ENCODE assay signal across 9 mouse cellular contexts in genomic region chr11:96741995-96742394, GRCm38 (mm10). TPM values are rescaled to one million over a fixed set of nuclear protein-coding genes. Genes with fewer than 3 reads are reported as not detected.
DNase-seq lines count a peak whose midpoint lies in the region; ATAC-seq and TF ChIP-seq lines count a peak whose summit lies in the region.
"Had no signal": no experiment of that assay in that cellular context is flagged by ENCODE, and none has a peak within 500 bp of the region (broad histone marks: within the 10 kb centered on the region; RNA-seq: fewer than 3 reads in every experiment).

No protein-coding gene starts in this region.

- no peak overlapping the region for H3K4me3 ChIP-seq in kidney, postnatal 0 days (replicated peaks; ENCODE audit: low read depth, low read length)
- peak overlapping the region; percentile 7 for H3K4me3 ChIP-seq in forebrain, embryonic 10.5 days
- H3K4me3 ChIP-seq: erythroblast, embryonic 14.5 days had no signal

- intact Hi-C loops in left cerebral cortex, postnatal 14 days (cut with DNase I) = loop anchor here (2.0 kb wide), 1 partner anchor 447 kb away; no protein-coding TSS in a partner anchor

- ATAC-seq in kidney, postnatal 0 days (replicated peaks; ENCODE audit: low FRiP score, low read depth) = no peak

- H3K9ac ChIP-seq in kidney, postnatal 0 days (ENCODE audit: low read depth, low read length) = no peak overlapping the region

- WGBS in kidney, postnatal 0 days = 24% methylated on average over 12 of the region's 12 CpGs
- whole genome bisulfite sequencing in forebrain, embryonic 10.5 days = 16% methylated on average over 12 of the region's 12 CpGs

- TF ChIP-seq CTCF in kidney, postnatal 0 days (IDR thresholded peaks at IDR 0.05; ENCODE audit: low read depth) = no peak

- DNase-seq in kidney, postnatal 0 days (ENCODE audit: low spot score) = no peak
- DNase-seq in kidney, postnatal 4 days = no peak
- DNase-seq in forebrain, embryonic 10.5 days (ENCODE audit: extremely low spot score, low spot score) = peak; percentile 70
- peak; percentile 46 to 73 for DNase-seq in left cerebral cortex, postnatal 14 days (ENCODE audit: low spot score in 2 of 2)
- DNase-seq in retina, embryonic 14.5 days (ENCODE audit: low spot score) = peak; percentile 69
- DNase-seq in testis, postnatal 14 days (ENCODE audit: low spot score) = no peak
- DNase-seq in Muller cell, postnatal 12 days (ENCODE audit: inconsistent ontology term) = no peak
- DNase-seq in adrenal gland, adult 18-20 months (ENCODE audit: low spot score in 2 of 2) = no peak

- no peaks in the 10 kb centered on the region for H3K9me3 ChIP-seq in kidney, postnatal 0 days (replicated peaks; ENCODE audit: low read length)
- no peaks in the 10 kb centered on the region for H3K9me3 ChIP-seq in forebrain, embryonic 10.5 days

- peaks cover under 1% of the 10 kb centered on the region; the same call in 1 of the 2 replicates for H3K4me1 ChIP-seq in kidney, postnatal 0 days (replicated peaks; ENCODE audit: insufficient read depth, low read length)
- H3K4me1 ChIP-seq in forebrain, embryonic 10.5 days = peaks cover 78% of the 10 kb centered on the region

- H3K4me2 ChIP-seq in kidney, postnatal 0 days (ENCODE audit: low read length) = no peak overlapping the region

- no peaks in the 10 kb centered on the region for H3K27me3 ChIP-seq in kidney, postnatal 0 days (ENCODE audit: insufficient read depth, low read length)
- peaks cover 85% of the 10 kb centered on the region for H3K27me3 ChIP-seq in forebrain, embryonic 10.5 days (ENCODE audit: poor library complexity, severe bottlenecking)

- no peaks in the 10 kb centered on the region for H3K36me3 ChIP-seq in kidney, postnatal 0 days (ENCODE audit: insufficient read depth, low read length)
- no peaks in the 10 kb centered on the region for H3K36me3 ChIP-seq in forebrain, embryonic 10.5 days (replicated peaks)

- peak overlapping the region; percentile 57; the same call in 1 of the 2 replicates for H3K27ac ChIP-seq in kidney, postnatal 0 days
- H3K27ac ChIP-seq in forebrain, embryonic 10.5 days = peak overlapping the region; percentile 54

RNA-seq across cellular contexts. Expression of gene Snx11, which starts 35.4 kb away (rescaled TPM):
- polyA plus RNA-seq in kidney, postnatal 0 days (2015; fragmentation: Nextera tagmentation; extraction: Ambion mirVana) = 17.6 and 19.8 TPM in 2 replicates
- 25.7 and 27.5 TPM in 2 replicates for polyA plus RNA-seq in forebrain, embryonic 10.5 days (2016; fragmentation: Nextera tagmentation; extraction: Ambion mirVana)
- total RNA-seq in left cerebral cortex, postnatal 14 days (2021) = 10 to 100 TPM; 39.0 to 44.2 TPM
- 10 to 100 TPM; 29.2 to 33.6 TPM for total RNA-seq in adrenal gland, adult 18-20 months (2021)

RNA-seq across cellular contexts. Expression of gene Cbx1, which starts 46.9 kb away (rescaled TPM):
- 101 and 106 TPM in 2 replicates for polyA plus RNA-seq in kidney, postnatal 0 days (2015; fragmentation: Nextera tagmentation; extraction: Ambion mirVana)
- 188 and 202 TPM in 2 replicates for polyA plus RNA-seq in forebrain, embryonic 10.5 days (2016; fragmentation: Nextera tagmentation; extraction: Ambion mirVana)
- 10 to 100 TPM; 47.0 to 50.1 TPM for total RNA-seq in left cerebral cortex, postnatal 14 days (2021)
- 10 to 100 TPM; 56.6 to 83.6 TPM for total RNA-seq in adrenal gland, adult 18-20 months (2021)

Comparison
In these comparisons a context has a peak if more than half of its experiments do, and no peak if none do; other contexts are left out.
1. DNase-seq: peak in forebrain, embryonic 10.5 days (single experiment), left cerebral cortex, postnatal 14 days (2 of 2) and retina, embryonic 14.5 days (single experiment); none in kidney, postnatal 0 days (single experiment), kidney, postnatal 4 days (0 of 2), testis, postnatal 14 days (single experiment), Muller cell, postnatal 12 days (single experiment) and adrenal gland, adult 18-20 months (0 of 2).